Mouse (Mus musculus): ENCODE measurements at regions not wholly inside any gene's neighbourhood (a gene's known extent, or its start where the extent isn't known, plus 50 kb on each side); places are given as distances from the start of the nearest gene placed in this dataset.

- Histone ChIP-seq H3K9me3 (replicated peaks; ENCODE audit: control insufficient read depth, low read length) (no peaks in the 10 kb centered on the region), H3K4me1 (ENCODE audit: control insufficient read depth, insufficient read depth) (no peaks in the 10 kb centered on the region), H3K4me3 (ENCODE audit: low read depth, low read length) (no peak overlapping the region), H3K4me2 (ENCODE audit: low read depth, low read length) (no peak overlapping the region), H3K27me3 (ENCODE audit: control insufficient read depth, insufficient read depth, low read length) (no peaks in the 10 kb centered on the region), H3K9ac (replicated peaks; ENCODE audit: low read depth, low read length) (no peak overlapping the region), H3K36me3 (replicated peaks; ENCODE audit: control insufficient read depth, insufficient read depth, low read length) (no peaks in the 10 kb centered on the region), H3K27ac (ENCODE audit: low read depth) (no peak overlapping the region)
- TF ChIP-seq CTCF (IDR thresholded peaks at IDR 0.05; ENCODE audit: low read depth) (no peak), EP300 (IDR thresholded peaks at IDR 0.05; ENCODE audit: low read depth) (no peak)
- no peak for DNase-seq (ENCODE audit: low spot score)
- no peak for ATAC-seq (ENCODE audit: insufficient read depth, low read depth)
- 76% methylated on average over 8 of the region's 8 CpGs for WGBS
Observed at GRCm38 (mm10) chr4:125765171-125765570, 259.2 kb upstream of the Csf3r start.

- peaks cover 9% of the 10 kb centered on the region; the same call in 1 of the 2 replicates for H3K27me3 ChIP-seq (ENCODE audit: control insufficient read depth, insufficient read depth, low read length)
- H3K4me2 ChIP-seq (ENCODE audit: low read depth, low read length), result no peak overlapping the region
- H3K4me3 ChIP-seq (ENCODE audit: low read depth, low read length), result no peak overlapping the region
- no peaks in the 10 kb centered on the region for H3K4me1 ChIP-seq (ENCODE audit: control insufficient read depth, insufficient read depth)
- WGBS, result 59% methylated on average over 4 of the region's 4 CpGs
- no peak overlapping the region for H3K27ac ChIP-seq (ENCODE audit: low read depth)
- TF ChIP-seq EP300 (IDR thresholded peaks at IDR 0.05; ENCODE audit: low read depth) (no peak), CTCF (IDR thresholded peaks at IDR 0.05; ENCODE audit: low read depth) (no peak)
- no peaks in the 10 kb centered on the region for H3K9me3 ChIP-seq (replicated peaks; ENCODE audit: control insufficient read depth, low read length)
- no peaks in the 10 kb centered on the region for H3K36me3 ChIP-seq (replicated peaks; ENCODE audit: control insufficient read depth, insufficient read depth, low read length)
- H3K9ac ChIP-seq (replicated peaks; ENCODE audit: low read depth, low read length), result no peak overlapping the region
- DNase-seq (ENCODE audit: low spot score) (no peak), ATAC-seq (ENCODE audit: insufficient read depth, low read depth) (no peak)
Observed at GRCm38 (mm10) chr4:125777126-125777525, 247.2 kb upstream of the Csf3r start.

- Histone ChIP-seq H3K4me3 (ENCODE audit: low read depth, low read length) (no peak overlapping the region), H3K36me3 (replicated peaks; ENCODE audit: control insufficient read depth, insufficient read depth, low read length) (no peaks in the 10 kb centered on the region), H3K9me3 (replicated peaks; ENCODE audit: control insufficient read depth, low read length) (no peaks in the 10 kb centered on the region), H3K4me2 (ENCODE audit: low read depth, low read length) (no peak overlapping the region), H3K27me3 (ENCODE audit: control insufficient read depth, insufficient read depth, low read length) (peaks cover 9% of the 10 kb centered on the region; the same call in 1 of the 2 replicates), H3K9ac (replicated peaks; ENCODE audit: low read depth, low read length) (no peak overlapping the region), H3K4me1 (ENCODE audit: control insufficient read depth, insufficient read depth) (no peaks in the 10 kb centered on the region), H3K27ac (ENCODE audit: low read depth) (no peak overlapping the region)
- TF ChIP-seq EP300 (IDR thresholded peaks at IDR 0.05; ENCODE audit: low read depth) (no peak), CTCF (IDR thresholded peaks at IDR 0.05; ENCODE audit: low read depth) (no peak)
- ATAC-seq (ENCODE audit: insufficient read depth, low read depth) (no peak), DNase-seq (ENCODE audit: low spot score) (no peak)
- WGBS, result 35% methylated on average over 4 of the region's 4 CpGs
Observed at GRCm38 (mm10) chr4:125780113-125780512, 244.2 kb upstream of the Csf3r start.

- no peak for ATAC-seq (ENCODE audit: insufficient read depth, low read depth)
- 15% methylated on average over 12 of the region's 12 CpGs for WGBS
- Histone ChIP-seq H3K27me3 (ENCODE audit: control insufficient read depth, insufficient read depth, low read length) (peaks cover 9% of the 10 kb centered on the region; the same call in 1 of the 2 replicates), H3K9me3 (replicated peaks; ENCODE audit: control insufficient read depth, low read length) (no peaks in the 10 kb centered on the region), H3K4me1 (ENCODE audit: control insufficient read depth, insufficient read depth) (no peaks in the 10 kb centered on the region), H3K36me3 (replicated peaks; ENCODE audit: control insufficient read depth, insufficient read depth, low read length) (no peaks in the 10 kb centered on the region), H3K9ac (replicated peaks; ENCODE audit: low read depth, low read length) (no peak overlapping the region), H3K27ac (ENCODE audit: low read depth) (no peak overlapping the region), H3K4me3 (ENCODE audit: low read depth, low read length) (no peak overlapping the region), H3K4me2 (ENCODE audit: low read depth, low read length) (no peak overlapping the region)
- TF ChIP-seq CTCF (IDR thresholded peaks at IDR 0.05; ENCODE audit: low read depth) (no peak), EP300 (IDR thresholded peaks at IDR 0.05; ENCODE audit: low read depth) (no peak)
- no peak for DNase-seq (ENCODE audit: low spot score)
Observed at GRCm38 (mm10) chr4:125780921-125781487, 243.3 kb upstream of the Csf3r start.

- Histone ChIP-seq H3K4me3 (ENCODE audit: low read depth, low read length) (no peak overlapping the region), H3K36me3 (replicated peaks; ENCODE audit: control insufficient read depth, insufficient read depth, low read length) (no peaks in the 10 kb centered on the region), H3K9ac (replicated peaks; ENCODE audit: low read depth, low read length) (no peak overlapping the region), H3K27me3 (ENCODE audit: control insufficient read depth, insufficient read depth, low read length) (peaks cover 9% of the 10 kb centered on the region; the same call in 1 of the 2 replicates), H3K9me3 (replicated peaks; ENCODE audit: control insufficient read depth, low read length) (no peaks in the 10 kb centered on the region), H3K4me1 (ENCODE audit: control insufficient read depth, insufficient read depth) (no peaks in the 10 kb centered on the region), H3K27ac (ENCODE audit: low read depth) (no peak overlapping the region), H3K4me2 (ENCODE audit: low read depth, low read length) (no peak overlapping the region)
- WGBS, result 69% methylated on average over 3 of the region's 3 CpGs
- ATAC-seq (ENCODE audit: insufficient read depth, low read depth), result no peak
- TF ChIP-seq EP300 (IDR thresholded peaks at IDR 0.05; ENCODE audit: low read depth) (no peak), CTCF (IDR thresholded peaks at IDR 0.05; ENCODE audit: low read depth) (no peak)
- no peak for DNase-seq (ENCODE audit: low spot score)
Observed at GRCm38 (mm10) chr4:125782346-125782745, 242.0 kb upstream of the Csf3r start.

GRCm38 (mm10) chr4:125786083-125786482 lies 238.3 kb upstream of the Csf3r start:
- DNase-seq (ENCODE audit: low spot score), result no peak

More at GRCm38 (mm10) chr4:125786083-125786482, 238.3 kb upstream of the Csf3r start:
- no peaks in the 10 kb centered on the region for H3K27me3 ChIP-seq (ENCODE audit: control insufficient read depth, insufficient read depth, low read length)
- TF ChIP-seq EP300 (IDR thresholded peaks at IDR 0.05; ENCODE audit: low read depth) (no peak), CTCF (IDR thresholded peaks at IDR 0.05; ENCODE audit: low read depth) (no peak)
- no peak overlapping the region for H3K9ac ChIP-seq (replicated peaks; ENCODE audit: low read depth, low read length)
- no peaks in the 10 kb centered on the region for H3K36me3 ChIP-seq (replicated peaks; ENCODE audit: control insufficient read depth, insufficient read depth, low read length)
- ATAC-seq (ENCODE audit: insufficient read depth, low read depth), result no peak
- no peak overlapping the region for H3K4me3 ChIP-seq (ENCODE audit: low read depth, low read length)
- no peaks in the 10 kb centered on the region for H3K9me3 ChIP-seq (replicated peaks; ENCODE audit: control insufficient read depth, low read length)
- WGBS, result 22% methylated on average over 3 of the region's 3 CpGs
- H3K4me2 ChIP-seq (ENCODE audit: low read depth, low read length), result no peak overlapping the region
- no peak overlapping the region for H3K27ac ChIP-seq (ENCODE audit: low read depth)
- H3K4me1 ChIP-seq (ENCODE audit: control insufficient read depth, insufficient read depth), result no peaks in the 10 kb centered on the region
